Mouse (Mus musculus) liver, postnatal 0 days (tissue): ENCODE data around the gene Hist1h2bf. TPM values are rescaled to one million over a fixed set of nuclear protein-coding genes. Genes with fewer than 3 reads are reported as not detected.

ENCODE experiments used
- ATAC-seq: fragments of 200-750 bp; cut with Nextera tagmentation; 2 replicates; pipeline ENCODE4 v1.8.0; 2017; ENCODE audit warnings: mild to moderate bottlenecking, moderate library complexity
- DNase-seq: peaks from one replicate; pipeline ENCODE4 v3.0.0-alpha.2; 2016
- H3K27ac ChIP-seq: fragments of 300-500 bp; sonication (generic); 2 replicates; pipeline ENCODE4 v1.5.1; 2014; ENCODE audit warnings: antibody characterized with exemption, moderate library complexity, mild to moderate bottlenecking, low read depth
- H3K27me3 ChIP-seq: fragments of 300-500 bp; sonication (generic); 2 replicates; pipeline ENCODE4 v1.6.1; 2014; ENCODE audit warnings: low read length, control low read depth, mixed read lengths; ENCODE audit not compliant: insufficient read depth
- H3K36me3 ChIP-seq: fragments of 300-500 bp; sonication (generic); replicated peaks from 2 replicates; pipeline ENCODE4 v1.6.1; 2014; ENCODE audit warnings: mild to moderate bottlenecking, control low read depth, low read length, moderate library complexity, mixed read lengths; ENCODE audit not compliant: insufficient read depth
- H3K4me1 ChIP-seq: fragments of 300-500 bp; sonication (generic); 2 replicates; pipeline ENCODE4 v1.6.1; 2014; ENCODE audit warnings: antibody characterized with exemption, mild to moderate bottlenecking, control low read depth; ENCODE audit not compliant: insufficient read depth
- H3K4me2 ChIP-seq: fragments of 300-500 bp; sonication (generic); 2 replicates; pipeline ENCODE4 v1.6.1; 2014; ENCODE audit warnings: low read depth, mild to moderate bottlenecking, low read length, moderate library complexity, mixed read lengths
- H3K4me3 ChIP-seq: fragments of 300-500 bp; sonication (generic); 2 replicates; pipeline ENCODE4 v1.5.1; 2014; ENCODE audit warnings: low read depth, low read length
- H3K9ac ChIP-seq: fragments of 300-500 bp; sonication (generic); replicated peaks from 2 replicates; pipeline ENCODE4 v1.6.1; 2014; ENCODE audit warnings: mild to moderate bottlenecking, moderate library complexity
- H3K9me3 ChIP-seq: fragments of 300-500 bp; sonication (generic); 2 replicates; pipeline ENCODE4 v1.6.1; 2016; ENCODE audit warnings: mild to moderate bottlenecking, control low read depth, low read length, mixed read lengths
- CTCF ChIP-seq: sonication (generic); IDR thresholded peaks from 2 replicates; pipeline ENCODE4 v1.5.1; 2016; ENCODE audit warnings: antibody characterized with exemption, low read depth
- EP300 ChIP-seq: IDR thresholded peaks from 2 replicates; pipeline ENCODE4 v1.6.1; 2016; ENCODE audit warnings: antibody characterized with exemption, low read depth, mild to moderate bottlenecking
- WGBS: fragments of 180-500 bp; shearing (Covaris S2); extraction: QIAGEN DNeasy Blood & Tissue Kit; methylation state at CpG from one replicate; pipeline ENCODE4 v1.1.7; 2014; ENCODE audit not compliant: insufficient replicate concordance; 5-methylcytosine and 5-hydroxymethylcytosine counted together
- polyA plus RNA-seq: library from polyadenylated mRNA; unstranded; fragments of >200 nt; fragmentation: Nextera tagmentation; extraction: Ambion mirVana; gene quantifications from 2 replicates; pipeline ENCODE4 v1.2.1, GENCODE M21; 2015

The Hist1h2bf gene
- polyA plus RNA-seq, 1 experiment from 2014 or later = 5.8 TPM

GRCm38 (mm10) chr13:23620056-23620732 lies 46.2 kb upstream of the Hist1h2bf start:
- no peaks in the 10 kb centered on the region for H3K9me3 ChIP-seq
- peak overlapping the region; percentile 95 for H3K4me2 ChIP-seq
- peak overlapping the region; percentile 99 for H3K9ac ChIP-seq
- TF ChIP-seq EP300 (no peak), CTCF (no peak)
- DNase-seq (no peak), ATAC-seq (no peak)
- peak overlapping the region; percentile 80 for H3K4me3 ChIP-seq
- no peaks in the 10 kb centered on the region; the same call in 1 of the 2 replicates for H3K27me3 ChIP-seq
- WGBS = 25% methylated on average over 12 of the region's 12 CpGs
- H3K27ac ChIP-seq = peak overlapping the region; percentile 100
- peaks cover 9% of the 10 kb centered on the region for H3K4me1 ChIP-seq
- no peaks in the 10 kb centered on the region for H3K36me3 ChIP-seq

GRCm38 (mm10) chr13:23611638-23612037 lies 37.6 kb upstream of the Hist1h2bf start:
- DNase-seq (no peak), ATAC-seq (no peak)
- no peaks in the 10 kb centered on the region for H3K9me3 ChIP-seq
- no peaks in the 10 kb centered on the region for H3K36me3 ChIP-seq
- H3K4me3 ChIP-seq = no peak overlapping the region
- H3K27me3 ChIP-seq = no peaks in the 10 kb centered on the region
- no peak overlapping the region for H3K4me2 ChIP-seq
- TF ChIP-seq EP300 (no peak), CTCF (no peak)
- 85% methylated on average over 3 of the region's 3 CpGs for WGBS
- H3K27ac ChIP-seq = no peak overlapping the region
- H3K4me1 ChIP-seq = peaks cover 8% of the 10 kb centered on the region; the same call in 1 of the 2 replicates
- no peak overlapping the region for H3K9ac ChIP-seq

- WGBS = 59% methylated on average over 2 of the region's 2 CpGs
- Histone ChIP-seq H3K27me3 (no peaks in the 10 kb centered on the region), H3K4me1 (peaks cover 8% of the 10 kb centered on the region; the same call in 1 of the 2 replicates), H3K4me2 (no peak overlapping the region), H3K4me3 (no peak overlapping the region), H3K27ac (no peak overlapping the region), H3K9me3 (no peaks in the 10 kb centered on the region), H3K36me3 (no peaks in the 10 kb centered on the region), H3K9ac (no peak overlapping the region)
- no peak for TF ChIP-seq EP300
- TF ChIP-seq CTCF = no peak
- ATAC-seq (no peak), DNase-seq (no peak)
Measured at GRCm38 (mm10) chr13:23610393-23610792, 36.4 kb upstream of the Hist1h2bf start.

GRCm38 (mm10) chr13:23609844-23610243 lies 35.8 kb upstream of the Hist1h2bf start:
- TF ChIP-seq EP300 (no peak), CTCF (peak; percentile 30)
- no peaks in the 10 kb centered on the region for H3K27me3 ChIP-seq
- ATAC-seq = no peak
- DNase-seq = no peak
- H3K9ac ChIP-seq = 0 out of 2 replicates have a peak overlapping the region, but pooled peaks have one; percentile 9
- peaks cover 8% of the 10 kb centered on the region; the same call in 1 of the 2 replicates for H3K4me1 ChIP-seq
- peak overlapping the region; percentile 78 for H3K27ac ChIP-seq
- H3K9me3 ChIP-seq = no peaks in the 10 kb centered on the region
- peak overlapping the region; percentile 45; the same call in 1 of the 2 replicates for H3K4me2 ChIP-seq
- no peaks in the 10 kb centered on the region for H3K36me3 ChIP-seq
- H3K4me3 ChIP-seq = no peak overlapping the region

DNA sequence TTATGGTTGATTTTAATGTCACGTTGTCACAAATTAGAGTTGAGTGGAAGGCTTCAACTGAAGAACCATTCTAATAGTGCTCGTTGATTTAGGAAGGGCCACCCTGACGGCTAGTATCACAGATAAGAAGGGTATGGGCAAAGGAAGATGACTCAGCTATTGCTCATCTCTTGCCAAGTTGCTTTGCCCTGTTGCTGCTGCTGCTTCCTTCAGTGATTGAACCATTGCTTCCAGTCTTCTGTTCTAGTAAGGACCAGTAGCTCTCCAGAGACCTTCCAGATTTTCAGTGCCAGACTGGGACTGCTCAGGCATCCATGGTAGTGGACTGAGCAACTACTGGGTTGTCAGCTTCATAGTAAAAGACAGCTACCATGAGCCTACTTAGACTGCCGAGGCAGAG lies 35.2 kb upstream of the Hist1h2bf start:
- Histone ChIP-seq H3K9ac (peak overlapping the region; percentile 50; the same call in 1 of the 2 replicates), H3K27me3 (no peaks in the 10 kb centered on the region), H3K27ac (peak overlapping the region; percentile 78), H3K4me1 (peaks cover 8% of the 10 kb centered on the region; the same call in 1 of the 2 replicates), H3K4me3 (no peak overlapping the region), H3K36me3 (no peaks in the 10 kb centered on the region), H3K9me3 (no peaks in the 10 kb centered on the region), H3K4me2 (peak overlapping the region; percentile 45)
- TF ChIP-seq CTCF = no peak
- TF ChIP-seq EP300 = peak; percentile 70; the same call in 1 of the 2 replicates
- ATAC-seq = peak; percentile 86
- no peak for DNase-seq
- WGBS = 50% methylated on average over 4 of the region's 4 CpGs

GRCm38 (mm10) chr13:23605052-23605451 lies 31.1 kb upstream of the Hist1h2bf start:
- ATAC-seq (no peak), DNase-seq (peak; percentile 2)
- H3K36me3 ChIP-seq = no peaks in the 10 kb centered on the region
- TF ChIP-seq EP300 = no peak
- no peak for TF ChIP-seq CTCF
- 85% methylated on average over 3 of the region's 3 CpGs for WGBS
- no peak overlapping the region for H3K27ac ChIP-seq
- no peaks in the 10 kb centered on the region for H3K27me3 ChIP-seq
- H3K4me2 ChIP-seq = no peak overlapping the region
- no peak overlapping the region for H3K9ac ChIP-seq
- peaks cover 8% of the 10 kb centered on the region; the same call in 1 of the 2 replicates for H3K4me1 ChIP-seq
- no peaks in the 10 kb centered on the region for H3K9me3 ChIP-seq
- H3K4me3 ChIP-seq = no peak overlapping the region

DNA sequence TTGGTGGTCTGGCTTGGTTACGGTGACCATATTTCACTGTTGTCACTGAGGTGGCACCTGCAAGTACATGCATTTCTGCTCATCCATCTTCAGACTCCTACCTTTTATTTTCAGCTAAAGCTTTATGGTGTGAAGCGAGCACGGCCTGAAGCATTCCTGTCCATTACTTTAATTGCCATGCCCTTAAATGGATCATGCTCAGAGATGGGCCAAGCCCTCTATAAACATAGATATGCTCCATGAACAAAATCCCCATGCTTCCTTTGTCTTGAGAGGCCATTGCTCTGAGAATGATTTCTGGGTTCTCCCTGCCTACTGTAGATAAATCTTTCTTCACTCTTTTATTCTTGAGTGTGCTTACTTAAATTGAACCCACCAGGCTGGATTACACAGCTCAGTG lies 30.5 kb upstream of the Hist1h2bf start:
- H3K27ac ChIP-seq = no peak overlapping the region
- H3K9me3 ChIP-seq = no peaks in the 10 kb centered on the region
- no peak for DNase-seq
- no peaks in the 10 kb centered on the region for H3K27me3 ChIP-seq
- peaks cover 3% of the 10 kb centered on the region; the same call in 1 of the 2 replicates for H3K4me1 ChIP-seq
- H3K36me3 ChIP-seq = no peaks in the 10 kb centered on the region
- WGBS = 94% methylated on average over 3 of the region's 3 CpGs
- no peak overlapping the region for H3K4me3 ChIP-seq
- H3K9ac ChIP-seq = no peak overlapping the region
- TF ChIP-seq CTCF (no peak), EP300 (no peak)
- H3K4me2 ChIP-seq = no peak overlapping the region
- no peak for ATAC-seq
